Mouse (Mus musculus) cerebellum, adult 2 months (tissue): Measurements from ENCODE around the gene Cabin1. TPM values are rescaled to one million over a fixed set of nuclear protein-coding genes. Genes with fewer than 3 reads are reported as not detected.

Experiments
- DNase-seq, 2 experiments: peaks; one replicate each; pipeline ENCODE4 v3.0.0; 2021
- H3K27ac ChIP-seq: fragments of 200-500 bp; 2 replicates; pipeline ENCODE4 v1.5.1; 2012; ENCODE audit warnings: low read length, control low read depth, inconsistent platforms; ENCODE audit not compliant: insufficient read depth
- H3K27me3 ChIP-seq: fragments of 200-500 bp; 2 replicates; pipeline ENCODE4 v1.6.1; 2012; ENCODE audit warnings: inconsistent platforms, mild to moderate bottlenecking, low read length, moderate library complexity; ENCODE audit not compliant: control insufficient read depth, insufficient read depth
- H3K4me1 ChIP-seq: fragments of 200-500 bp; 2 replicates; pipeline ENCODE4 v1.6.1; 2011; ENCODE audit warnings: low read length; ENCODE audit not compliant: control insufficient read depth, insufficient read depth
- H3K4me3 ChIP-seq: fragments of 200-500 bp; replicated peaks from 2 replicates; pipeline ENCODE3; 2011; ENCODE audit warnings: mild to moderate bottlenecking, low read depth, low read length, control low read depth; ENCODE audit not compliant: insufficient read depth
- CTCF ChIP-seq: fragments of 200-500 bp; IDR thresholded peaks from 2 replicates; pipeline ENCODE4 v1.5.1; 2011; ENCODE audit warnings: low read depth, mild to moderate bottlenecking, control low read depth, low read length, moderate library complexity, borderline replicate concordance; ENCODE audit not compliant: insufficient read depth
- POLR2A ChIP-seq: fragments of 200-500 bp; IDR thresholded peaks from 2 replicates; pipeline ENCODE4 v1.6.1; 2011; ENCODE audit warnings: low read length, control low read depth, borderline replicate concordance; ENCODE audit not compliant: insufficient read depth
- WGBS: fragments of 180-500 bp; shearing (Covaris S2); methylation state at CpG from one replicate; pipeline ENCODE4 v1.1.7; 2018; 5-methylcytosine and 5-hydroxymethylcytosine counted together
- polyA plus RNA-seq: library from polyadenylated mRNA; depleted of rRNA; stranded (reverse); fragments of >200 nt; gene quantifications from 2 replicates; pipeline ENCODE4 v1.2.3, GENCODE M21; 2012

Cabin1 gene
- polyA plus RNA-seq, 1 experiment = 48.6 TPM

GRCm38 (mm10) chr10:75677571-75677970 is 86.6 kb downstream of the Cabin1 start:
- no peaks in the 10 kb centered on the region for H3K27me3 ChIP-seq
- peak overlapping the region; percentile 56 for H3K27ac ChIP-seq
- no peak for DNase-seq
- peaks cover 39% of the 10 kb centered on the region for H3K4me1 ChIP-seq
- H3K4me3 ChIP-seq = no peak overlapping the region
- WGBS = 8% methylated on average over 2 of the region's 2 CpGs
- no peak for TF ChIP-seq CTCF
- no peak for TF ChIP-seq POLR2A

- H3K27ac ChIP-seq = peak overlapping the region; percentile 56; the same call in 1 of the 2 replicates
- WGBS = 78% methylated on average over 7 of the region's 7 CpGs
- H3K27me3 ChIP-seq = no peaks in the 10 kb centered on the region
- no peak overlapping the region for H3K4me3 ChIP-seq
- no peak for TF ChIP-seq POLR2A
- TF ChIP-seq CTCF = no peak
- no peak for DNase-seq
- H3K4me1 ChIP-seq = peaks cover 43% of the 10 kb centered on the region
Observed at GRCm38 (mm10) chr10:75676819-75677565, 87.1 kb downstream of the Cabin1 start.

GRCm38 (mm10) chr10:75676286-75676685 is 87.9 kb downstream of the Cabin1 start:
- no peak for DNase-seq
- no peaks in the 10 kb centered on the region for H3K27me3 ChIP-seq
- 0 out of 2 replicates have a peak overlapping the region, but pooled peaks have one; percentile 6 for H3K27ac ChIP-seq
- TF ChIP-seq POLR2A = no peak
- no peak for TF ChIP-seq CTCF
- no peak overlapping the region for H3K4me3 ChIP-seq
- H3K4me1 ChIP-seq = peaks cover 45% of the 10 kb centered on the region
- 47% methylated on average over 2 of the region's 2 CpGs for WGBS

- Histone ChIP-seq H3K27ac (no peak overlapping the region), H3K27me3 (no peaks in the 10 kb centered on the region), H3K4me3 (no peak overlapping the region), H3K4me1 (peaks cover 45% of the 10 kb centered on the region)
- WGBS = 49% methylated on average over 8 of the region's 8 CpGs
- DNase-seq = no peak
- TF ChIP-seq CTCF = no peak
Observed at GRCm38 (mm10) chr10:75675594-75675993, 88.5 kb downstream of the Cabin1 start.

- H3K4me3 ChIP-seq = no peak overlapping the region
- DNase-seq = no peak
- 100% methylated on average over 1 of the region's 1 CpGs for WGBS
- no peak overlapping the region for H3K27ac ChIP-seq
- H3K4me1 ChIP-seq = peaks cover 25% of the 10 kb centered on the region
- no peak for TF ChIP-seq POLR2A
- no peak for TF ChIP-seq CTCF
- H3K27me3 ChIP-seq = no peaks in the 10 kb centered on the region
Observed at GRCm38 (mm10) chr10:75669936-75670335, 94.2 kb downstream of the Cabin1 start.

- Histone ChIP-seq H3K4me1 (peaks cover 44% of the 10 kb centered on the region), H3K27me3 (no peaks in the 10 kb centered on the region), H3K4me3 (peak overlapping the region; percentile 87), H3K27ac (peak overlapping the region; percentile 97)
- TF ChIP-seq POLR2A = peak; percentile 34; the same call in 1 of the 2 replicates
- no peak for TF ChIP-seq CTCF
- 1% methylated on average over 23 of the region's 23 CpGs for WGBS
- peak; percentile 84 to 86 for DNase-seq
Observed at GRCm38 (mm10) chr10:75667911-75668270, 96.2 kb downstream of the Cabin1 start.

GRCm38 (mm10) chr10:75667115-75667910 is 96.8 kb downstream of the Cabin1 start:
- TF ChIP-seq POLR2A = peak; percentile 56; the same call in 1 of the 2 replicates
- TF ChIP-seq CTCF = no peak
- Histone ChIP-seq H3K4me1 (peaks cover 44% of the 10 kb centered on the region), H3K27me3 (no peaks in the 10 kb centered on the region), H3K27ac (peak overlapping the region; percentile 97), H3K4me3 (peak overlapping the region; percentile 87)
- 1% methylated on average over 63 of the region's 63 CpGs for whole genome bisulfite sequencing
- peak; percentile 86 to 88 for DNase-seq
